Mouse (Mus musculus) cortical plate, adult 2 months (tissue): ENCODE results near the gene Galnt7. TPM values are rescaled to one million over a fixed set of nuclear protein-coding genes. Genes with fewer than 3 reads are reported as not detected.
A peak's percentile ranks its signal among the peaks of the same experiment; 100 is the strongest.

Experiments used
- H3K27ac ChIP-seq: fragments of 200-500 bp; 2 replicates; pipeline ENCODE4 v1.5.1; 2012; ENCODE audit warnings: low read length, control low read depth, inconsistent platforms; ENCODE audit not compliant: insufficient read depth
- H3K4me1 ChIP-seq: fragments of 200-500 bp; 2 replicates; pipeline ENCODE4 v1.6.1; 2011; ENCODE audit warnings: low read length; ENCODE audit not compliant: control insufficient read depth, insufficient read depth
- H3K4me3 ChIP-seq: fragments of 200-500 bp; 2 replicates; pipeline ENCODE4 v1.5.1; 2011; ENCODE audit warnings: mild to moderate bottlenecking, low read length, control low read depth; ENCODE audit not compliant: insufficient read depth
- CTCF ChIP-seq: fragments of 200-500 bp; IDR thresholded peaks from 2 replicates; pipeline ENCODE4 v1.5.1; 2011; ENCODE audit warnings: mild to moderate bottlenecking, control low read depth, low read length; ENCODE audit not compliant: insufficient read depth; ENCODE audit errors: extremely low read depth
- POLR2A ChIP-seq: fragments of 200-500 bp; IDR thresholded peaks from 2 replicates; pipeline ENCODE4 v1.6.1; 2011; ENCODE audit warnings: mild to moderate bottlenecking, low read length, control low read depth; ENCODE audit not compliant: insufficient read depth; ENCODE audit errors: extremely low read depth
- polyA plus RNA-seq: library from polyadenylated mRNA; depleted of rRNA; stranded (reverse); fragments of >200 nt; gene quantifications from 2 replicates; pipeline ENCODE4 v1.2.3, GENCODE M21; 2012

Gene Galnt7
- polyA plus RNA-seq, 1 experiment: 5.6 TPM

- no peak for TF ChIP-seq CTCF
- Histone ChIP-seq H3K4me1 (no peaks in the 10 kb centered on the region), H3K4me3 (no peak overlapping the region), H3K27ac (no peak overlapping the region)
Observed at GRCm38 (mm10) chr8:57552102-57553032, 100.5 kb downstream of the Galnt7 start.

GRCm38 (mm10) chr8:57547581-57547980, 105.3 kb downstream of the Galnt7 start:
- Histone ChIP-seq H3K4me3 (no peak overlapping the region), H3K4me1 (no peaks in the 10 kb centered on the region), H3K27ac (no peak overlapping the region)
- TF ChIP-seq POLR2A: no peak
- no peak for TF ChIP-seq CTCF

- H3K27ac ChIP-seq: no peak overlapping the region
- TF ChIP-seq CTCF (no peak), POLR2A (no peak)
Observed at GRCm38 (mm10) chr8:57546834-57547233, 106.0 kb downstream of the Galnt7 start.

GRCm38 (mm10) chr8:57546401-57546800, 106.4 kb downstream of the Galnt7 start:
- Histone ChIP-seq H3K27ac (no peak overlapping the region), H3K4me3 (no peak overlapping the region), H3K4me1 (no peaks in the 10 kb centered on the region)
- TF ChIP-seq POLR2A: no peak
- no peak for TF ChIP-seq CTCF

More at GRCm38 (mm10) chr8:57546834-57547233, 106.0 kb downstream of the Galnt7 start:
- Histone ChIP-seq H3K4me3 (no peak overlapping the region), H3K4me1 (no peaks in the 10 kb centered on the region)

GRCm38 (mm10) chr8:57541405-57541804, 111.4 kb downstream of the Galnt7 start:
- TF ChIP-seq CTCF: no peak
- TF ChIP-seq POLR2A: no peak
- no peak overlapping the region for H3K27ac ChIP-seq

GRCm38 (mm10) chr8:57540951-57541350, 111.9 kb downstream of the Galnt7 start:
- Histone ChIP-seq H3K27ac (no peak overlapping the region), H3K4me1 (no peaks in the 10 kb centered on the region), H3K4me3 (no peak overlapping the region)
- TF ChIP-seq POLR2A: no peak
- TF ChIP-seq CTCF: no peak

More at GRCm38 (mm10) chr8:57541405-57541804, 111.4 kb downstream of the Galnt7 start:
- no peaks in the 10 kb centered on the region for H3K4me1 ChIP-seq
- no peak overlapping the region for H3K4me3 ChIP-seq

- Histone ChIP-seq H3K4me3 (no peak overlapping the region), H3K4me1 (no peaks in the 10 kb centered on the region), H3K27ac (no peak overlapping the region)
- TF ChIP-seq POLR2A (no peak), CTCF (peak; percentile 65)
Observed at GRCm38 (mm10) chr8:57540110-57540838, 112.6 kb downstream of the Galnt7 start.

- no peaks in the 10 kb centered on the region for H3K4me1 ChIP-seq
- no peak overlapping the region for H3K27ac ChIP-seq
- TF ChIP-seq POLR2A: no peak
- no peak for TF ChIP-seq CTCF
- no peak overlapping the region for H3K4me3 ChIP-seq
Observed at GRCm38 (mm10) chr8:57538601-57539000, 114.2 kb downstream of the Galnt7 start.

- Histone ChIP-seq H3K27ac (no peak overlapping the region), H3K4me1 (no peaks in the 10 kb centered on the region), H3K4me3 (no peak overlapping the region)
- TF ChIP-seq CTCF (no peak), POLR2A (no peak)
Observed at GRCm38 (mm10) chr8:57536167-57536566, 116.7 kb downstream of the Galnt7 start.

- Histone ChIP-seq H3K4me1 (no peaks in the 10 kb centered on the region), H3K4me3 (no peak overlapping the region), H3K27ac (no peak overlapping the region)
- no peak for TF ChIP-seq POLR2A
Observed at GRCm38 (mm10) chr8:57534495-57534894, 118.3 kb downstream of the Galnt7 start.
